Mouse (Mus musculus): ENCODE data around the gene Tusc2. TPM values are rescaled to one million over a fixed set of nuclear protein-coding genes. Genes with fewer than 3 reads are reported as not detected.

The Tusc2 gene
- polyA plus RNA-seq, 1 experiment from 2014 or later: 60.2 TPM

DNA sequence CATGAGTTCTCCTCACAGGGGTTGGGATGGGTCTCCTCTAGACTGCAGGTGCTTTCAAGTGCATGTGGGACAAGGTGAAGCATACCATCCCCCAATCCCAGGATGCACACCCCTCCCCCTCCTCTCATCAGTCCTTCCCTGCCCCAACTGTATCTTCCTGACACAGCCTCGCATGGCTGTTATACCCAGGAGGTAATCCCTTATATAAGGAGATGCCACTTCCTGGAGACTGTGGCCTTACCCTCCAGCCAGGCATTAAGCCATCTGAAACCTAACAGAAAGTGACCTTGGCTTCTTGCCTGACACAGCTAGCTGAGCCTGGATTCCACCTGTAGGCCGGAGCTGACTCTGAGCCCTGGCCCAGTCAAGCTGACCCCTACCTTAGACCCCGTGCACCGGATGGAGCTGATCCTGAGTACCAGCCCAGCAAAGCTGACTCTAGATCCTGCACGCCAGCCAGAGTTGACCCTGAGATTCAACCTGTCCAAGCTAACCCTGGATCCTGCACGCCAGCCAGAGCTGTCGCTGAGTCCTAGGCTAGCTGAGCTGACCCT lies 19.5 kb downstream of the Tusc2 start:
- Histone ChIP-seq H3K27ac (replicated peaks; ENCODE audit: low read depth, low read length) (no peak overlapping the region), H3K36me3 (ENCODE audit: control insufficient read depth, insufficient read depth, low read length) (peaks cover 7% of the 10 kb centered on the region), H3K4me3 (ENCODE audit: low read depth, low read length) (no peak overlapping the region), H3K9me3 (ENCODE audit: control insufficient read depth, low read length) (no peaks in the 10 kb centered on the region), H3K9ac (ENCODE audit: low read length) (no peak overlapping the region), H3K4me2 (ENCODE audit: low read depth, severe bottlenecking) (no peak overlapping the region), H3K27me3 (ENCODE audit: control insufficient read depth, insufficient read depth, low read length) (no peaks in the 10 kb centered on the region), H3K4me1 (ENCODE audit: control insufficient read depth, insufficient read depth, low read length) (peaks cover 9% of the 10 kb centered on the region)
- DNase-seq (ENCODE audit: low spot score) (no peak), ATAC-seq (ENCODE audit: insufficient number of reproducible peaks, low FRiP score, low TSS enrichment, low read depth) (no peak)
- WGBS: 92% methylated on average over 7 of the region's 7 CpGs

DNA sequence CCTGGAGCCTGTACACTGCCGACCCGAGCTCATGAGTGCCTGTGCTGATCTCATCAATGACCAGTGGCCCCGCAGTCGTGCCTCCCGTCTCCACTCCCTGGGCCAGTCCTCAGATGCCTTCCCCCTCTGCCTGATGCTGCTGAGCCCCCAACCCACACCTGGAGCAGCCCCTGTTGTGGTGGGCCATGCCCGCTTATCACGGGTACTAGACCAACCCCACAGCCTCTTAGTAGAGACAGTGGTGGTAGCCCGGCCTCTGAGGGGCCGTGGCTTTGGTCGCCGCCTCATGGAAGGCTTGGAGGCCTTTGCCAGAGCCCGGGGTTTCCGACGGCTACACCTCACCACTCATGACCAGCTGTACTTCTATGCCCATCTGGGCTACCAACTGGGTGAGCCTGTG lies 20.1 kb downstream of the Tusc2 start:
- no peak for DNase-seq (ENCODE audit: low spot score)
- H3K27ac ChIP-seq (replicated peaks; ENCODE audit: low read depth, low read length): no peak overlapping the region
- no peak overlapping the region for H3K4me3 ChIP-seq (ENCODE audit: low read depth, low read length)
- ATAC-seq (ENCODE audit: insufficient number of reproducible peaks, low FRiP score, low TSS enrichment, low read depth): no peak
- peaks cover 5% of the 10 kb centered on the region for H3K4me1 ChIP-seq (ENCODE audit: control insufficient read depth, insufficient read depth, low read length)
- no peaks in the 10 kb centered on the region for H3K9me3 ChIP-seq (ENCODE audit: control insufficient read depth, low read length)
- no peak overlapping the region for H3K9ac ChIP-seq (ENCODE audit: low read length)
- H3K4me2 ChIP-seq (ENCODE audit: low read depth, severe bottlenecking): no peak overlapping the region
- peaks cover 7% of the 10 kb centered on the region for H3K36me3 ChIP-seq (ENCODE audit: control insufficient read depth, insufficient read depth, low read length)
- WGBS: 94% methylated on average over 14 of the region's 14 CpGs
- H3K27me3 ChIP-seq (ENCODE audit: control insufficient read depth, insufficient read depth, low read length): no peaks in the 10 kb centered on the region

DNA sequence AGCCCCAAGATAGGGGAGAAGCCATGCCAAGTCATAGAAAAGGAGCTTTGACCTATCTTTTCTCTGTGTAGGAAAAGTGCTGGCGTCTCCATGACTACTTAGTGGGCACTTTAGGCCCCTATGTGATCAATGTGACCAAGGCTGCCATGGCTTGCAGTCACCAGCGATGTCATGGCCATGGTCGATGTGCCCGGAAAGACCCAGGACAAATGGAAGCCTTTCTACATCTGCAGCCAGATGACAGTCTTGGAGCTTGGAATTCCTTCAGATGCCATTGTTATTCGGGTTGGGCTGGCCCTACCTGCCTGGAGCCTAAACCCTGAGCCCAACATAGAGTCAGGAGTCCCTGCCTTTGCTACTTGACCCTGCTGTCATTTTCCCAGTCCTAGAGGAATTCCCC lies 23.4 kb downstream of the Tusc2 start:
- WGBS: 90% methylated on average over 5 of the region's 5 CpGs
- Histone ChIP-seq H3K27ac (replicated peaks; ENCODE audit: low read depth, low read length) (no peak overlapping the region), H3K4me2 (ENCODE audit: low read depth, severe bottlenecking) (no peak overlapping the region), H3K9ac (ENCODE audit: low read length) (no peak overlapping the region), H3K9me3 (ENCODE audit: control insufficient read depth, low read length) (no peaks in the 10 kb centered on the region), H3K27me3 (ENCODE audit: control insufficient read depth, insufficient read depth, low read length) (no peaks in the 10 kb centered on the region), H3K4me3 (ENCODE audit: low read depth, low read length) (no peak overlapping the region), H3K36me3 (ENCODE audit: control insufficient read depth, insufficient read depth, low read length) (peaks cover 21% of the 10 kb centered on the region), H3K4me1 (ENCODE audit: control insufficient read depth, insufficient read depth, low read length) (peaks cover 4% of the 10 kb centered on the region)
- DNase-seq (ENCODE audit: low spot score) (no peak), ATAC-seq (ENCODE audit: insufficient number of reproducible peaks, low FRiP score, low TSS enrichment, low read depth) (no peak)

DNA sequence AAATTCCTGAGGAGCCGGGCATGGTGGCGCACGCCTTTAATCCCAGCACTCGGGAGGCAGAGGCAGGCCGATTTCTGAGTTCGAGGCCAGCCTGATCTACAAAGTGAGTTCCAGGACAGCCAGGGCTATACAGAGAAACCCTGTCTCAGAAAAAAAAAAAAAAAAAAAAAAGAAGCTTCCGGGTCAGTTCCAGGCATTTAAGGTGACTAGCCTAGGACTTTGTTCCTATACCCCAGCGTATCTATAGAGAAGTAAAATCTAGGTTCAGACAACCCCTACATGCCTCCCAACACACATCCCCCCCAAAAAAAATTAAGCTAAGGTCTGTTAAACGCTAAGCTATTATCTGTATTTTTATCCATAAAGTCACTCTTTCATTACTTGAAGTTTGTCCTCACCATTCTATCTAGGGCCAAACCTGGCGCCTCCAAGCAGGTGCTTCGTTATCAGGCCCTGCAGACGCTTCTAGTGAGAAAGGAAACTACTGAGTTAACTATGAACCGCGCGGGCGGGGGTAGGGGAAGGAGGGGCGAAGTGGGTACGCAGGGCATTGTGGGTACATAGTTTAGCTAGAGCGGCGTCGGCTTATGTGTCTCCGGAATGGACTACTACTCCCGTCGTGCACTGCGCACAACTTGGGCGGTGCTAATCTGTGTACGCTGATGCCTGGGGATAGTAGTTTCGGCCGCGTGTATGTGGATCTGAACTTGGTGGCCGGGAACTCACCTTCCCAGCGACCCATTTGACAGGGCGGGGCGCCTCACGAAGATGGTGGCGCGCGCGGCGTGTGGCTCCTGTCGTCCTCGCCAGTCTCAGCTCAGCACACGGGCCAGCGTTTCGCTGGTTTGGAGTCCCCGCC lies 24.1 kb downstream of the Tusc2 start, which contains the start of gene Ifrd2:
Gene Ifrd2, plus strand, starts transcription at position 669 of the 859 bp plus-strand sequence.
- WGBS: 15% methylated on average over 46 of the region's 46 CpGs

DNA sequence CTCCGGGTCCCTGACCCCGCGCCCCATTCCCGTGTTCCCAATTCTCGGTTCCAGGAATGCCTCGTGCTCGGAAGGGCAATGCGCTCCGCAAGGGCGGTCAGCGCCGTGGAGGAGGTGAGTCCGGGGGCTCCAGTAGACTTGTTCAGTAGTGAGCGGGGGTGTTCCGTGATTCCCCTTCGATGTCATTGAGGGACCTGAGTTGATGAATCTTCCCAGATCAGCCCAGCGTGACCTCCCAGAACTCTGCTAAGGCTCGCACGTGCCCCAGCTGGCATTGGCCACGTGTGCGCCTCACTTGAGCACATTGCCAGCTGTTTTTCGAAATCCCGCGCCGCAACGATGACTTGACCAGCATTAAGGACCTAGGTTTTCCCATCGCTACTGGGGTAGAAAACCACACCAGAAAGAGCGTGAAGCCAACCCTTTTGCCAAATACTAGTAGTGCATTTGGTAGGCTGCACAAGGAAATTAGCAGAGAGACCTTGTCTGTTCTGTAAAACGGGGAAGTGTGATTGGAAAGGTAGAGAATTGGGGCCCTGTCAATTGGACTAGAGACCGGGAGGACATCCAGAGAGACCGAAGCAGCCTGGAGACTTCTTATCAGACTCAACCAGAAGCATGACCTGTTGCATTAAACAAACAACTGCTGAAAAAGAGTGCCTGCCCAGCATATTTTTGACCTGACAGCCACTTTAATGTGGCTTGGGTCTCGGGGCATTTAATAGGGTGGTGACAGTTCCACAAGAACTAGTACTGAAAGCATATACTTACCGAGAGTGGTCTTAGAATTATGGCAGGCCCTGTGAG lies 25.0 kb downstream of the Tusc2 start:
- Histone ChIP-seq H3K36me3 (ENCODE audit: control insufficient read depth, insufficient read depth, low read length) (peaks cover 23% of the 10 kb centered on the region), H3K4me3 (ENCODE audit: low read depth, low read length) (peak overlapping the region; percentile 78), H3K4me1 (ENCODE audit: control insufficient read depth, insufficient read depth, low read length) (peaks cover 4% of the 10 kb centered on the region), H3K9ac (ENCODE audit: low read length) (peak overlapping the region; percentile 70), H3K27ac (replicated peaks; ENCODE audit: low read depth, low read length) (no peak overlapping the region), H3K4me2 (ENCODE audit: low read depth, severe bottlenecking) (peak overlapping the region; percentile 56), H3K9me3 (ENCODE audit: control insufficient read depth, low read length) (no peaks in the 10 kb centered on the region), H3K27me3 (ENCODE audit: control insufficient read depth, insufficient read depth, low read length) (no peaks in the 10 kb centered on the region)
- ATAC-seq (ENCODE audit: insufficient number of reproducible peaks, low FRiP score, low TSS enrichment, low read depth) (peak; percentile 52), DNase-seq (ENCODE audit: low spot score) (no peak)
- 3% methylated on average over 33 of the region's 33 CpGs for WGBS

More for the DNA sequence above, 24.1 kb downstream of the Tusc2 start, which contains the start of gene Ifrd2:
- Histone ChIP-seq H3K9me3 (ENCODE audit: control insufficient read depth, low read length) (no peaks in the 10 kb centered on the region), H3K4me3 (ENCODE audit: low read depth, low read length) (peak within 1 kb of the TSS; percentile 78), H3K27ac (replicated peaks; ENCODE audit: low read depth, low read length) (0 out of 2 replicates have a peak within 1 kb of the TSS, but pooled peaks have one; percentile 30), H3K36me3 (ENCODE audit: control insufficient read depth, insufficient read depth, low read length) (peaks cover 24% of the 10 kb centered on the region), H3K4me1 (ENCODE audit: control insufficient read depth, insufficient read depth, low read length) (peaks cover 4% of the 10 kb centered on the region), H3K9ac (ENCODE audit: low read length) (peak within 1 kb of the TSS; percentile 70), H3K27me3 (ENCODE audit: control insufficient read depth, insufficient read depth, low read length) (no peaks in the 10 kb centered on the region), H3K4me2 (ENCODE audit: low read depth, severe bottlenecking) (peak within 1 kb of the TSS; percentile 56)
- DNase-seq (ENCODE audit: low spot score) (peak; percentile 97), ATAC-seq (ENCODE audit: insufficient number of reproducible peaks, low FRiP score, low TSS enrichment, low read depth) (peak; percentile 96)

DNA sequence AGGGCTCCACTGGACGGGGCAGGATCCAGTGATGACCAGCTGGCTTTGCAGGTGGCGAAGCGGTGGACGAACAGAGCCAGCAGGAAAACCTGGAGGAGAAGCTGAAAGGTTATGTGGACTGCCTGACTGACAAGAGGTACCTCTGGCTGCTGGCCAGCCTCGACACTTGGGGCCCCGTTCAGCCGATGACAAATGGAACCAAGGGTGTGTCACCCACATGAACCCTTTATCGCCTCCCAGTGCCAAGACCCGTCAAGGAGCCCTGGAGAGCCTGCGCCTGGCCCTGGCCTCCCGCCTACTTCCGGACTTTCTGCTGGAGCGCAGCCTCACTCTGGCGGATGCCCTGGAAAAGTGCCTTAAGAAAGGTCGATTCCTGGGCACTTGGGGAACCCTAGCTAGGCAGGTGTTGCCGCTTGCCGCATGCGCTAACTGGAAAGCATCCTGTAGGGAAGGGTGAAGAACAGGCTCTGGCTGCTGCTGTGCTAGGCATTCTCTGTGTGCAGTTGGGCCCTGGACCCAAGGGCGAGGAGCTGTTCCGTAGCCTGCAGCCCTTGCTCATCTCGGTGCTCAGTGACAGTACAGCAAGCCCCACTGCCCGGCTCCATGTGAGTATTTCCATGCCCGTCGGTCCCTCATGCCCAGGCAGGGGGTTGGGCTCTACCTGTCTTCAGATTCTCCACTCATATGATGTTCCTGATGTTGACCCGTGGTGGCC lies 27.2 kb downstream of the Tusc2 start:
- WGBS: 93% methylated on average over 25 of the region's 25 CpGs
- Histone ChIP-seq H3K4me2 (ENCODE audit: low read depth, severe bottlenecking) (no peak overlapping the region), H3K9me3 (ENCODE audit: control insufficient read depth, low read length) (no peaks in the 10 kb centered on the region), H3K9ac (ENCODE audit: low read length) (no peak overlapping the region), H3K4me3 (ENCODE audit: low read depth, low read length) (no peak overlapping the region), H3K36me3 (ENCODE audit: control insufficient read depth, insufficient read depth, low read length) (peaks cover 27% of the 10 kb centered on the region), H3K4me1 (ENCODE audit: control insufficient read depth, insufficient read depth, low read length) (peaks cover 4% of the 10 kb centered on the region), H3K27me3 (ENCODE audit: control insufficient read depth, insufficient read depth, low read length) (no peaks in the 10 kb centered on the region), H3K27ac (replicated peaks; ENCODE audit: low read depth, low read length) (no peak overlapping the region)
- ATAC-seq (ENCODE audit: insufficient number of reproducible peaks, low FRiP score, low TSS enrichment, low read depth) (no peak), DNase-seq (ENCODE audit: low spot score) (no peak)

DNA sequence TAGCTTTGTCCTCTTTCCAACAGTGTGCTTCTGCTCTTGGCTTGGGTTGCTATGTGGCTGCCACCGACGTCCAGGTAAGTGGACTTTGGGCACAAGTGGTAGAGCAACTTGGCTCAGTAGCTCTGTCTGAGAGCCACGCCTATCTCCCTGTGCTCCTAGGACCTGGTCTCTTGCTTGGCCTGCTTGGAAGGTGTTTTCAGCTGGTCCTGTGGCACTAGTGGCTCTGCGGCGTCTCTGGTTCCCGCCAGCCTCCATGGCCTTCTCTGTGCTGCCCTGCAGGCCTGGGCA lies 27.7 kb downstream of the Tusc2 start:
- Histone ChIP-seq H3K9ac (ENCODE audit: low read length) (no peak overlapping the region), H3K9me3 (ENCODE audit: control insufficient read depth, low read length) (no peaks in the 10 kb centered on the region), H3K4me1 (ENCODE audit: control insufficient read depth, insufficient read depth, low read length) (peaks cover 4% of the 10 kb centered on the region), H3K36me3 (ENCODE audit: control insufficient read depth, insufficient read depth, low read length) (peaks cover 27% of the 10 kb centered on the region), H3K4me3 (ENCODE audit: low read depth, low read length) (no peak overlapping the region), H3K4me2 (ENCODE audit: low read depth, severe bottlenecking) (no peak overlapping the region), H3K27ac (replicated peaks; ENCODE audit: low read depth, low read length) (no peak overlapping the region), H3K27me3 (ENCODE audit: control insufficient read depth, insufficient read depth, low read length) (no peaks in the 10 kb centered on the region)
- no peak for ATAC-seq (ENCODE audit: insufficient number of reproducible peaks, low FRiP score, low TSS enrichment, low read depth)
- DNase-seq (ENCODE audit: low spot score): no peak
- 93% methylated on average over 6 of the region's 6 CpGs for WGBS
